Mouse (Mus musculus) C2C12 (cell line): ENCODE results near the gene Grm4. TPM values are rescaled to one million over a fixed set of nuclear protein-coding genes. Genes with fewer than 3 reads are reported as not detected.

Experiments used
- H3K27me3 ChIP-seq: one replicate; pipeline ENCODE4 v1.6.1; 2011; ENCODE audit not compliant: control insufficient read depth, insufficient read depth, insufficient read length
- H3K36me3 ChIP-seq: one replicate; pipeline ENCODE4 v1.6.1; 2011; ENCODE audit not compliant: control insufficient read depth, insufficient read depth
- H3K4me3 ChIP-seq: one replicate; pipeline ENCODE4 v1.5.1; 2011; ENCODE audit warnings: mild to moderate bottlenecking, control low read depth; ENCODE audit not compliant: poor library complexity, insufficient read depth, severe bottlenecking
- H3K79me2 ChIP-seq: one replicate; pipeline ENCODE4 v1.6.1; 2011; ENCODE audit not compliant: control insufficient read depth, insufficient read depth
- H3K79me3 ChIP-seq: one replicate; pipeline ENCODE4 v1.6.1; 2011; ENCODE audit warnings: low read depth, control low read depth
- H3ac ChIP-seq: one replicate; pipeline ENCODE3; 2011; ENCODE audit warnings: low read depth; ENCODE audit not compliant: control insufficient read depth, insufficient read length
- CEBPB ChIP-seq: IDR thresholded peaks from one replicate; pipeline ENCODE4 v1.6.1; 2011; ENCODE audit warnings: low read depth, mild to moderate bottlenecking, control low read depth, moderate library complexity
- CTCF ChIP-seq: IDR thresholded peaks from one replicate; pipeline ENCODE4 v1.5.1; 2011; ENCODE audit not compliant: control insufficient read depth, insufficient read depth, insufficient read length
- FOSL1 ChIP-seq: IDR thresholded peaks from one replicate; pipeline ENCODE4 v1.8.0; 2011; ENCODE audit warnings: mild to moderate bottlenecking, low read length; ENCODE audit not compliant: poor library complexity, insufficient read depth, severe bottlenecking
- MAX ChIP-seq: IDR thresholded peaks from one replicate; pipeline ENCODE4 v1.6.1; 2011; ENCODE audit warnings: mild to moderate bottlenecking, control low read depth
- MYOD1 ChIP-seq: IDR thresholded peaks from one replicate; pipeline ENCODE4 v1.6.1; 2011; ENCODE audit warnings: low read depth; ENCODE audit not compliant: control insufficient read depth, insufficient read length
- MYOG ChIP-seq: IDR thresholded peaks from one replicate; pipeline ENCODE4 v1.6.1; 2011; ENCODE audit not compliant: control insufficient read depth, insufficient read length; ENCODE audit errors: extremely low read depth
- USF1 ChIP-seq: IDR thresholded peaks from one replicate; pipeline ENCODE4 v1.6.1; 2011; ENCODE audit warnings: low read depth, mild to moderate bottlenecking, control low read depth, moderate library complexity
- polyA plus RNA-seq: library from polyadenylated mRNA; unstranded; fragments of >200 nt; fragmentation: generic; extraction: Trizol; gene quantifications from one replicate; pipeline ENCODE4 v1.2.1, GENCODE M21; 2012; ENCODE audit warnings: missing spikeins

Gene Grm4
- polyA plus RNA-seq, 1 experiment: not detected

GRCm38 (mm10) chr17:27422371-27422725, 98.9 kb downstream of the Grm4 start:
- TF ChIP-seq MAX (no peak), CEBPB (no peak), CTCF (no peak), MYOD1 (no peak), MYOG (no peak), FOSL1 (no peak), USF1 (no peak)
- peaks cover 53% of the 10 kb centered on the region for H3K27me3 ChIP-seq
- no peak overlapping the region for H3K4me3 ChIP-seq
- no peaks in the 10 kb centered on the region for H3K79me2 ChIP-seq
- H3K79me3 ChIP-seq: no peaks in the 10 kb centered on the region
- H3K36me3 ChIP-seq: no peaks in the 10 kb centered on the region
- no peak overlapping the region for H3ac ChIP-seq

- no peak overlapping the region for H3ac ChIP-seq
- H3K79me2 ChIP-seq: no peaks in the 10 kb centered on the region
- no peak overlapping the region for H3K4me3 ChIP-seq
- H3K27me3 ChIP-seq: peaks cover 52% of the 10 kb centered on the region
- no peaks in the 10 kb centered on the region for H3K79me3 ChIP-seq
- no peak for TF ChIP-seq MYOD1
- TF ChIP-seq USF1: no peak
- TF ChIP-seq MAX: no peak
- no peak for TF ChIP-seq CEBPB
- TF ChIP-seq MYOG: no peak
- TF ChIP-seq FOSL1: no peak
- TF ChIP-seq CTCF: no peak
- H3K36me3 ChIP-seq: no peaks in the 10 kb centered on the region
Measured at GRCm38 (mm10) chr17:27421837-27422236, 99.4 kb downstream of the Grm4 start.

- H3K36me3 ChIP-seq: no peaks in the 10 kb centered on the region
- H3K79me3 ChIP-seq: no peaks in the 10 kb centered on the region
- TF ChIP-seq MYOD1 (no peak), USF1 (no peak)
- H3K27me3 ChIP-seq: peaks cover 53% of the 10 kb centered on the region
- H3ac ChIP-seq: no peak overlapping the region
- H3K4me3 ChIP-seq: no peak overlapping the region
- H3K79me2 ChIP-seq: no peaks in the 10 kb centered on the region
Measured at GRCm38 (mm10) chr17:27409006-27409405, 112.2 kb downstream of the Grm4 start.

- H3K79me3 ChIP-seq: no peaks in the 10 kb centered on the region
- no peaks in the 10 kb centered on the region for H3K79me2 ChIP-seq
- H3K27me3 ChIP-seq: peaks cover 55% of the 10 kb centered on the region
- no peak overlapping the region for H3K4me3 ChIP-seq
- H3ac ChIP-seq: no peak overlapping the region
- TF ChIP-seq MYOG: no peak
- no peak for TF ChIP-seq CEBPB
- TF ChIP-seq CTCF: no peak
- TF ChIP-seq MAX: no peak
- no peaks in the 10 kb centered on the region for H3K36me3 ChIP-seq
Measured at GRCm38 (mm10) chr17:27408531-27408930, 112.7 kb downstream of the Grm4 start.

- H3K27me3 ChIP-seq: peaks cover 54% of the 10 kb centered on the region
- H3K4me3 ChIP-seq: no peak overlapping the region
- H3K36me3 ChIP-seq: no peaks in the 10 kb centered on the region
- H3K79me2 ChIP-seq: no peaks in the 10 kb centered on the region
- no peak for TF ChIP-seq CTCF
- no peak for TF ChIP-seq FOSL1
- no peak for TF ChIP-seq MAX
- no peak for TF ChIP-seq CEBPB
- no peak for TF ChIP-seq MYOD1
- no peak for TF ChIP-seq MYOG
- TF ChIP-seq USF1: no peak
- H3ac ChIP-seq: no peak overlapping the region
- H3K79me3 ChIP-seq: no peaks in the 10 kb centered on the region
Measured at GRCm38 (mm10) chr17:27406956-27407355, 114.2 kb downstream of the Grm4 start.

- Histone ChIP-seq H3K79me3 (no peaks in the 10 kb centered on the region), H3ac (no peak overlapping the region), H3K79me2 (no peaks in the 10 kb centered on the region), H3K4me3 (no peak overlapping the region), H3K27me3 (peaks cover 51% of the 10 kb centered on the region), H3K36me3 (no peaks in the 10 kb centered on the region)
- no peak for TF ChIP-seq FOSL1
- TF ChIP-seq MYOD1: no peak
- TF ChIP-seq CTCF: no peak
- no peak for TF ChIP-seq MAX
- no peak for TF ChIP-seq MYOG
- TF ChIP-seq USF1: no peak
- TF ChIP-seq CEBPB: no peak
Measured at GRCm38 (mm10) chr17:27405376-27406024, 115.7 kb downstream of the Grm4 start.
